In the genomic region with DNA sequence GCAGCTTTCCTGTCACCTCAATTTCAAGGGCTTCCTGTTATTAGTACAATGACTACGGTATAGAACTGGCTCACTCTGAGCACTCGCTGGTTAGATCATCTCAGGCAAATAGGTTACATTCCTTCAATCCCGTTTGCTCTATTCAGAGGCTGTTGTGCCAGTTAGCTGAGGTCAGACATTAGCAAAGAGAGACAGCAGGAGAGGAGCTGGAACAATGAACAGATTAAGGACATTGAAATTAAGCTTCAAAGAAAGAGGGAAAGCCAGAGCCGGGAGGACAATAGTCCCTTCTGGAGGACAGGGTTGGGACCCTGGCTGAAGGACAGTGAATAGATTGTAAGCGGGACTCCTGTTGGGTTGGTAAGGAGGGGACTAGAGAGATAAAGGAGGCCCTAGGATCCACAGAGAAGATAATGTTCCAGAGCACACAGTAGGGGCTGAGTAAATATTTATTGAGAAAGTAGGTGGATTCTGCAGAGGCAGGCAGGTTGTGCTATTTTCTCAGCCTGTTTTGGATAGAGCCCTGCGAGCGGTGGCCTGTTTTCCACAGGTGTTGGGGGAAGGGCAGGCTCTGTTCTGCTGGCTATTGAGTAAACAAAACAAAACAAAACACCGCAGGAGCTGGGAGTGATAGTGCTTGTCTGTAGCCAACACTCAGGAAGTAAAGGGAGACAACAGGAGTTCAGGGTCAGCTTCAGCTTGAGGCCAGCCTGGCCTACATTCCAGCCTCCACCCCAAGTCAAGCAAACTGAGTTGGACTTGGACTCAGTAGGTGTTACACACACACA, we compare ENCODE assay signal across 15 mouse cellular contexts. TPM values are rescaled to one million over a fixed set of nuclear protein-coding genes. Genes with fewer than 3 reads are reported as not detected.
A peak's percentile ranks its signal among the peaks of the same experiment; 100 is the strongest.
DNase-seq lines count a peak whose midpoint lies in the region; ATAC-seq lines count a peak whose summit lies in the region.
"Had no signal": no experiment of that assay in that cellular context is flagged by ENCODE, and none has a peak within 500 bp of the region (broad histone marks: within the 10 kb centered on the region; RNA-seq: fewer than 3 reads in every experiment).

No protein-coding gene starts in this region.

- no peaks in the 10 kb centered on the region for H3K27me3 ChIP-seq in heart, embryonic 12.5 days (replicated peaks)
- 0 out of 2 replicates have a peak, but pooled peaks cover 2% of the 10 kb centered on the region for H3K27me3 ChIP-seq in midbrain, embryonic 11.5 days (ENCODE audit: control insufficient read depth, insufficient read depth, low read length)
- H3K27me3 ChIP-seq: neural tube, embryonic 13.5 days had no signal

- H3K9ac ChIP-seq in heart, embryonic 12.5 days, result no peak overlapping the region
- no peak overlapping the region for H3K9ac ChIP-seq in midbrain, embryonic 11.5 days (ENCODE audit: low read length)
- H3K9ac ChIP-seq: lung, embryonic 14.5 days; neural tube, embryonic 13.5 days had no signal

- H3K4me3 ChIP-seq in heart, embryonic 12.5 days, result no peak overlapping the region
- H3K4me3 ChIP-seq in midbrain, embryonic 11.5 days (ENCODE audit: low read depth, low read length), result no peak overlapping the region
- H3K4me3 ChIP-seq: megakaryocyte, embryonic 14.5 days; neural tube, embryonic 13.5 days had no signal

- peak; percentile 80 for ATAC-seq in heart, embryonic 12.5 days (ENCODE audit: insufficient number of reproducible peaks, low FRiP score)
- peak; percentile 88 for ATAC-seq in midbrain, embryonic 11.5 days (ENCODE audit: low FRiP score)

- peak overlapping the region; percentile 45 for H3K27ac ChIP-seq in heart, embryonic 12.5 days (ENCODE audit: poor library complexity, severe bottlenecking)
- H3K27ac ChIP-seq in midbrain, embryonic 11.5 days (ENCODE audit: low read depth, low read length), result peak overlapping the region; percentile 30; the same call in 1 of the 2 replicates
- H3K27ac ChIP-seq: kidney, postnatal 0 days; neural tube, embryonic 13.5 days had no signal

- no peak overlapping the region for H3K4me2 ChIP-seq in heart, embryonic 12.5 days
- H3K4me2 ChIP-seq in midbrain, embryonic 11.5 days, result no peak overlapping the region
- H3K4me2 ChIP-seq: lung, embryonic 14.5 days; neural tube, embryonic 13.5 days had no signal

- intact Hi-C loops in heart, postnatal 36 days (cut with DNase I), result no loop called here
- intact Hi-C loops in left cerebral cortex, postnatal 14 days (cut with DNase I), result no loop called here

- H3K4me1 ChIP-seq in heart, embryonic 12.5 days (replicated peaks), result peaks cover 5% of the 10 kb centered on the region; the same call in 1 of the 2 replicates
- H3K4me1 ChIP-seq in midbrain, embryonic 11.5 days (ENCODE audit: control insufficient read depth, insufficient read depth, low read length), result peaks cover 13% of the 10 kb centered on the region

- H3K9me3 ChIP-seq in heart, embryonic 12.5 days (replicated peaks), result no peaks in the 10 kb centered on the region
- H3K9me3 ChIP-seq in midbrain, embryonic 11.5 days (ENCODE audit: control insufficient read depth, low read length), result no peaks in the 10 kb centered on the region
- H3K9me3 ChIP-seq: megakaryocyte, embryonic 14.5 days; neural tube, embryonic 13.5 days had no signal

- no peaks in the 10 kb centered on the region for H3K36me3 ChIP-seq in heart, embryonic 12.5 days
- no peaks in the 10 kb centered on the region for H3K36me3 ChIP-seq in midbrain, embryonic 11.5 days (ENCODE audit: control insufficient read depth, insufficient read depth, low read length)
- H3K36me3 ChIP-seq: neural tube, embryonic 13.5 days had no signal

- no peak for DNase-seq in heart, postnatal 36 days
- DNase-seq in ES-CJ7 (ENCODE audit: low read depth, low spot score), result peak; percentile 86
- peak; percentile 59 for DNase-seq in embryo, embryonic 10 days (ENCODE audit: low spot score)
- peak; percentile 92 for DNase-seq in midbrain, embryonic 11.5 days (ENCODE audit: low spot score, missing footprints)
- DNase-seq in right cerebral cortex, postnatal 36 days (ENCODE audit: low spot score in 2 of 2), result no peak
- no peak for DNase-seq in adrenal gland, adult 18-20 months (ENCODE audit: low spot score in 2 of 2)
- no peak for DNase-seq in left cerebral cortex, postnatal 14 days (ENCODE audit: low spot score in 2 of 2)
- DNase-seq: adrenal gland, adult 2 months; cerebellum, postnatal 14 days; lung, embryonic 14.5 days; right cerebral cortex, postnatal 14 days had no signal

- WGBS in heart, embryonic 12.5 days, result 36% methylated on average over 8 of the region's 8 CpGs
- WGBS in midbrain, embryonic 11.5 days, result 5% methylated on average over 8 of the region's 8 CpGs

RNA-seq across cellular contexts. Expression of gene Nudt4, which starts 32.1 kb away (rescaled TPM):
- polyA plus RNA-seq in heart, embryonic 12.5 days (2016; fragmentation: Nextera tagmentation; extraction: Ambion mirVana), result 152 and 155 TPM in 2 replicates
- total RNA-seq in heart, postnatal 36 days (2021), result 100 to 1,000 TPM; 245 to 277 TPM
- polyA plus RNA-seq in midbrain, embryonic 11.5 days (2014; fragmentation: Nextera tagmentation; extraction: Ambion mirVana), result 141 and 148 TPM in 2 replicates
- total RNA-seq in adrenal gland, adult 18-20 months (2021), result 100 to 1,000 TPM; 138 to 187 TPM
- 100 to 1,000 TPM; 185 to 192 TPM for total RNA-seq in left cerebral cortex, postnatal 14 days (2021)

Comparison
In these comparisons a context has a peak if more than half of its experiments do, and no peak if none do; other contexts are left out.
1. DNase-seq: peak in ES-CJ7 (single experiment), embryo, embryonic 10 days (single experiment) and midbrain, embryonic 11.5 days (single experiment); none in heart, postnatal 36 days (0 of 2), right cerebral cortex, postnatal 36 days (0 of 2), adrenal gland, adult 18-20 months (0 of 2) and left cerebral cortex, postnatal 14 days (0 of 2).